Mouse (Mus musculus) frontal cortex, adult 2 months (tissue): ENCODE results near the gene Arid3c. TPM values are rescaled to one million over a fixed set of nuclear protein-coding genes. Genes with fewer than 3 reads are reported as not detected.

ENCODE experiments used
- DNase-seq, 2 experiments: peaks; one replicate each; pipeline ENCODE4 v3.0.0; 2022; ENCODE audit warnings: low spot score in 1 of 2; ENCODE audit errors: extremely low spot score in 1 of 2
- polyA plus RNA-seq: library from polyadenylated mRNA; depleted of rRNA; stranded (reverse); fragments of >200 nt; gene quantifications from 2 replicates; pipeline ENCODE4 v1.2.3, GENCODE M21; 2012

The Arid3c gene
- polyA plus RNA-seq, 1 experiment = 0.12 TPM

DNA sequence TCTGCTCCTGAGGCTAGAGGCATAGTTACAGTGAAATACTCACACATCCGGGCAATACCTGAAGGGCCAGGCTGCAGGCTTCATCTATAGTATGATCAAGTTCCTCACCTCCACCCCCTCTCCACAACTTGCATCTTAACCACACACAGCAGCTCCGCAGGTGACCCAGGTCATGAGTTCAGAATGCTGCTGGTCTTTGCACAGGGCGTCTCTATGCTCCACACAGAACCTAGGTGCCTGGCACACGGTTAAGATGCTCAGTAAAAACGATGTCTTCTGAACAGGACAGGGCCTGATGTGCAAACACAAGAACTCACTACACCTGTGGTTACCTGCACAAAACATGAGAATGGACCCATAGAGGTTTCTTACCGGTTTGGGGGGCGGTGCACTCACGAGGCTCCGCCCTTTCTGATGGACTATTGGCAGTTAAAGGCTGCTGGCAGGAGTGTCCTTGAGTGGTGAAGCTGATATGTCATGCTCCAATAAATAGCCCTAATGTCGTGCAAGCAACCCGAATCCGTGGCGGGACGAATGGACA is 23.9 kb upstream of the Arid3c start, which contains the start of gene Galt:
Gene Galt (plus strand): TSS at position 432 of the 541 bp plus-strand sequence.
- peak in 1 of 2 experiments; percentile 64 for DNase-seq

DNA sequence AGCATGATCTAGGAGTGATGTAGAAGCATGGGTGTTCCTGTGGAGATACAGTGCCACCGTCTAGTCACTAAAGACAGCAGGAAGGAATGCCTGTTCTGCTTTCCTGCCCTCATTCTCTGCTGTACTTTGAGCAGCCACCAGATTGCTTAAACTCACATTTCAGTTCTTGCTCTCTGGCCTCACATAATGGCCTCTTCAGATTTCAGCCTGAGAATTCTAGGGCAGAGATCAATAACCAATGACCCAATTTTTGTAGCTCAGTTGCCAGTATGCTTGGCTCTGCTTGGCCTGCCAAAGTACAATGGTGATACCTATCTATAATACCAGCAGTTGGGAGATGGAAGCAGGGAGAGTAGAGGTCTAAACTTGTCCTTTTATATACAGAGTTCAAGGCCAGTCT is 14.1 kb upstream of the Arid3c start:
- DNase-seq = no peak

DNA sequence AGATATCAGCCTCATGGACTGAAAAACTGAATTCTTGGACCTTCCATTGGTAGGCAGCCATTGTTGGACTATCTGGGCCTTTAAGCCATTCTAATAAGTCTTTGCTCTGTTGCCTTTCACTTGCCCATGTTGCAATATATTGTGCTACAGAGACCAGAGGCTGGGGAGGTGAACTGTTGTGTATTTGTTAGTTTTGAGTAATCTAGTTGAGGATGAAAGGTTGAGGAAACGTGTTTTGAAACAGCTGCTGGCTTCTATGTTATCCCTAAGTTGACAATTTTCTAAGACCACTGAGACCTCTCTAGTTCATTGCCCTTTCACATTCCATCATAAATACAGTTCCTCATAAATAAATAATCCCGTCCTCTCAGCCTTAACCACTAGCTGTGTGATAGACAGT is 13.2 kb upstream of the Arid3c start:
- no peak for DNase-seq

DNA sequence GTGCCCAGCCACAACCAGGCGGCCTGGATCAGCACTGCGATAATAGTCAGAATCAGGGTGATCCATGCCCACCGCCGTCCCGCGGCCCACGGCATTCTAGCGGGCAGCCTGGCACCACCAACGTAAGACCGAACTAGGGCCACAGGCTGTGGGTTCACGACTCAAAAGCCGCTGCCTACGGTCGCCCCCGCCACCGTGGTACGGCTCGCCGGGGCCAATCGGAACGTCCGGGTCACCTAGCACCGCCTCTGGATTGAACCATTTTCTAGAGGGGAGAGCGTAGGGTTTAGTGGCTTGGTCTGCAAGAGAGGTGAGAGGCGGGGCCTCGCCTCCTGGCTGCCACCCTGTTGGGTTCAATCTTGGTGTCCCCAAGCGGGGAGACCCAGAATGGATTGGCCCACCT is 10.2 kb upstream of the Arid3c start:
- DNase-seq = peak; percentile 94 to 97

DNA sequence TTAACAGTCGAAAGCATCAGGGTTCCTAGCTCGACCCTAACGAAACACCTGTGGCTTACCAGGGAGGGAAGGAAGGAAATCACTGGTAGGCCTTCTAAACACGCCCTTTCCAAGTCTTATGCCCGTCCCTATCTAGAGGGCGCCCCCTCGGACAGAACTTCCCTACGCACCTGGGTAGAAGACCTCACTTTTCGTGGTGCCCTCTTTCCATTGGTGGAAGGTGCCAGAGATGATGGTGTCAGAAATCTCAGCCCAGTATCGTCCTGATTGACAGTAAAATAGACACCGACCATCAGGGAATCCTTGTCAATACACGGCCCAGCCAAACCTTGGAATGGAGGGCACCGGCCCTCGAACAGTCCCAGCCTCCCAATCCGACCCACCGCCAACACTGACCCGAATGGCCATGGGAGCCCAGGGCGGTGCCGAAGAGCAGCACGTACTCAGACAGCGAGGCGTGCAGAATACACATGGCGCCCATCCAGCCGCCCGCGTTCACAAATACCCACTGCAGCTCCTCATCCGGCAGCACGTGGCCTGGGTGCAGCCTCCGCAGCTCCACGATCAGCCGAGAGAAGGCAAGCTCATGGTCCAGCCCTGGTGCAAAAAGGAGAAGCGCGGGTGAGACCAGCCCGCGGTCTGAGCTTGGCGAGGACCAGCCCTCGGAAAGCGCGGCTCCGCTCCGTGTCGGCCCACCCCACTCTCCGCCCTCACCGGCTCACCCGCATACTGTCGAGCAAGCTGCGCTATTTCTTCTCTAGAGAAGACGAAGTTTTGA is 9.6 kb upstream of the Arid3c start:
- peak; percentile 57 to 76 for DNase-seq

DNA sequence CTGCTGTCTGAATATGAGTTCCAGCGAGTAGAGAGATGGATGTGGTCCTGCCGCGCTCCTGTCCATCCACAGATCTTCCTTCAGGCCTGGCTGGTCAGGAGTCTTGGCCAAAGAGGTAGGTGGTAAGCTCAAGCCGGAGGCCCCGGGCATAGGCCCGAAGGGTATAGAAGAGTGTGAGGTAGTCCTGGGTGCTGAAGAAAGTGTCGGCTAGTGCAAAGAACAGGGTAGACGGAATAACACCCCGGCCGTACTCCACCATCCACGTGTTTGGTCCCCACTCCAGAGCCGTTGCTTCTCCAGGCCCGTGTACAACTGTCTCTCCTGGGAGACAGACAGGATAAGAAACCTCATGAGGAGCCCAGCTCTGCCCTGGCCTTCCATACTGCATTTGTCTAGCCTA is 8.3 kb upstream of the Arid3c start:
- no peak for DNase-seq

GRCm38 (mm10) chr4:41738256-41738603 is 7.3 kb upstream of the Arid3c start:
- DNase-seq = no peak

GRCm38 (mm10) chr4:41737602-41738255 is 6.8 kb upstream of the Arid3c start:
- peak; percentile 72 to 85 for DNase-seq

DNA sequence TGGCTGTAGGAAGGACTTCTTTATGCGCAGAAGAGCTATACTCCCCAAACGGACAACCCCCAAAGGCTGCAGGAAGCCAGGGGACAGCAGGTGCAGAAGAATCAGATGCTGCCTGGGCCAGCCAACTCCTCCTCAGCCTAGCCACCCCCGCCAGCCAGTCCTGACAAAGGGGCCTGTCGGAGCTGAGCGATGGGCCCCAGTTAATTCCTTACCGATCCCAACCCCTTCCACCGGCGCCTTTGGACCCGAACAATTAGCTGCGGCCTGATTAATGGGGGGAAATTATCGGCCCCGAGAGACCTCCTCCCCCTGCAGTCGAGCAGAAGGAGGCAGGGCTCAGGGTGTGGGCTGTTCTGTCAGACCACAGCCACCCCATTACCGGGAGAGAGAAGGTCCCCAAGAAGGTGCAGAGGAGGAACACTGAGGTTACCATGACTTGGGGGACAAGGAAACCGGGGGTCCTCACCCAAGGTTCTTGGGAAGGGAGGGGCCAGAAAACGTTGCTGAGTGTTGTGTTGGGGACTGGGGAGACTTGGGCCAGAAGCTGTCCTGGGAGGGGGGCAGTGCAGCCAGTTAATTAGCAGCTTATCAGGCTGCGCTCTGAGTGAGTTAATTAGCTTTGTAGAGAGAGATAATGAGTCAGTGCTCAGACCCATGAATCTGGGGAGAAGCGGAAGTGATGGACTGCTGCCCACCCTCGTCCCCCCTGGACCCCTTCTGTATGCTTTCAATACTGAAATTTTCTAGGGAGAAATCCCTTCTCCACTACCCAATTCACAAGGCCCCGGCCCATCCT is 3.9 kb downstream of the Arid3c start:
- no peak for DNase-seq

DNA sequence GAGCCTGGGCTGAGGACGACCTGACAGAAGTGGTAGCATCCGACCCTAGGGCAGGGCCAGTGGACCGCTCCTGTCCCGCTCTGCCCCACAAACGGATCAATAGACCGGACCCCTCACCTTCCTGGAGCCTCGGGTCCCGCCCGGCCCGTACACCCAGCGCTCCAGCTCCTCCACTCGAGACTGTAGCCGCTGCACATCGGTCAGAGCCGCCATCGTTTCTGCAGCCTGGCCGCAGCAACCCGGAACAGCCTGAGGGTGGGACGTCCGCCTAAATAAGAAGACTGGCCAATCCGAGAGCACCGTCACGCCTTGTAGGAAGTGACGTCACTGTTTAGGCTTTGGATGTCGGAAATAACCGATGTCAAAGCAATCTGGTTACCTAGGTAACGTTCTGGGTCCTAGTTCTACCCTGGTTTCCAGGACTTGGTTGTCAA is 8.0 kb downstream of the Arid3c start, which contains the start of gene Dctn3:
Gene Dctn3 (minus strand): TSS at position 253 of the 434 bp plus-strand sequence.
- DNase-seq = peak; percentile 96 to 97

DNA sequence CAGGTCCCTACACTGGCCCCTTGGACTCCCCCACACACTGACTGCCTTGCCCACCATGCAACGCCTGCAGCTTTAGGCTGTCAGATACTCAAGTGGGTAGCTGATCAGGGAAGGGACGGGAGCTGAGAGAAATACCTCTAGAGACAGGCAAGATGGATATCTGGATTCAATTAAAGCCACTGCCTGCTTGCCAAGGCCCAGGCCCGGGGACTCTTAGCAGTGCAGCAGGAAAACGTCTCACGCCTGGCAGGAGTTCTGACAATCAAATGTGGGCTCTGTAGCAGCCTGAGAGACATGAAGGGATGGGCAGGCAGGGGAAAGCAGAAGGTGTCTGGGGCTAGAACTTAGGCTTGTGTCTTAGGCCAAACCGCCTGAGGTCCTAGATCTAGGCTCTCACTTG is 14.1 kb downstream of the Arid3c start:
- no peak for DNase-seq

DNA sequence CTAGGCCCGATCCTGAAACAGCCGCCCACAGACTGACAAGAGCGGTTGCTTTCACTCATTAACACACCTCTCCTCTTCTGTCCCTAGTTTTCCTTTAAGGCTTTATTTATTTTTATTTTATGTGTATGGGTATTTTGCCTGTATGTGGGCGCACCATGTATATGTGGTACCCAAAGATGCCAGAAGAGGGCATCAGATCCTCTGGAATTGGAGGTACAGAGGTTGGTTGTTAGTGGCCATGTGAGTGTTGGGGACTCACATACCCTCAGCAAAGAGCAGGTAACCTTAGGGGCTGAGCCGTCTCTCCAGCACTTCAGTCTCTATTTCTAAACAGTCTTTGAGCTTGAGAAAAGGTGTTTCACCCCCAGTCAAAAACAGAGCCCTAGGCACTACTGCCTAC is 15.3 kb downstream of the Arid3c start:
- peak in 1 of 2 experiments; percentile 83 for DNase-seq

GRCm38 (mm10) chr4:41715082-41715481 is 15.9 kb downstream of the Arid3c start:
- no peak for DNase-seq

- peak in 1 of 2 experiments; percentile 91 for DNase-seq
Measured at GRCm38 (mm10) chr4:41714276-41714675, 16.7 kb downstream of the Arid3c start.

DNA sequence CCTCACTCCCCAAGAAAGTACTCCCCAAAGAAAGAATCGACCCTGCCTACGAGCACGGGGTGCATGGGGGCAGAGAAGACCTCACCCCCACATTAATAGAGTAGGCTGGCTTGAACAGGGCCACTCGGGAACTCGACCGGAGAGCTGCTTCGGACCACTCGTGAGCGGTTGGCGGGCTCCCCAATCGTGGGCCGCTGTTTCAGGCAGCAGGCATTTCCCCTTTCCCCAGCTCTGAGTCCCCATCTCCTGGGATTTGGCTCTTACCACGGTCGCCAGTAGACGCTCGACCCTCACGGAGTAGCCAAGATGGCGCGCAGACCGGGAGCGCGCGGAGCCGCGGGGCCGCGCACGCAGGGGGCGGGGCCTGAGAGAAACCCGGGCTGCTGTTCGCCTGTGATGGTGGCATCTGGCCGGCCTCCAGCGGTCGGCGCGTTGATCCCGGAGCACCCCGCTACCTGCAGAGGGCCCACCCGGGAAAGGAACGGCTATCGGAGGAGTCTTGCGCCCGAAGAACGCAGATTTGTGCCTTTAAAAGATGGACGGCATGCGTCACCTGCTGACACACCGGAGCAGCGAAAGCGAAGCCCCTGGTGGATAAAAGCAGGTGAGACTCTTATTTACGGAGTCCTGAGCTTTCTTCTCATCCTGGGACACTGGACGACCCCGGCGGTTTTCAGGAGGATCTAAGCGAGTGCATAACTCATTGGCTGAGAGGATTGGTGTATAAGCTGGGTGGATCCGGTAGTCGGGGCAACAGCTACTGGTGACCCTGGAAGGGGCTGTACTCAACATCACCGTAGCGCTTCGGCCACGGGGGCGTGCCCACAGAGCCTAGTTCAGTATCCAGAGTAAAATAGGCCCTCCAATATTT is 17.5 kb downstream of the Arid3c start, which contains the start of gene Rpp25l:
Gene Rpp25l (minus strand): TSS at position 338 of the 871 bp plus-strand sequence.
- DNase-seq = peak in 1 of 2 experiments; percentile 81

- DNase-seq = no peak
Measured at GRCm38 (mm10) chr4:41712421-41713196, 18.3 kb downstream of the Arid3c start.

DNA sequence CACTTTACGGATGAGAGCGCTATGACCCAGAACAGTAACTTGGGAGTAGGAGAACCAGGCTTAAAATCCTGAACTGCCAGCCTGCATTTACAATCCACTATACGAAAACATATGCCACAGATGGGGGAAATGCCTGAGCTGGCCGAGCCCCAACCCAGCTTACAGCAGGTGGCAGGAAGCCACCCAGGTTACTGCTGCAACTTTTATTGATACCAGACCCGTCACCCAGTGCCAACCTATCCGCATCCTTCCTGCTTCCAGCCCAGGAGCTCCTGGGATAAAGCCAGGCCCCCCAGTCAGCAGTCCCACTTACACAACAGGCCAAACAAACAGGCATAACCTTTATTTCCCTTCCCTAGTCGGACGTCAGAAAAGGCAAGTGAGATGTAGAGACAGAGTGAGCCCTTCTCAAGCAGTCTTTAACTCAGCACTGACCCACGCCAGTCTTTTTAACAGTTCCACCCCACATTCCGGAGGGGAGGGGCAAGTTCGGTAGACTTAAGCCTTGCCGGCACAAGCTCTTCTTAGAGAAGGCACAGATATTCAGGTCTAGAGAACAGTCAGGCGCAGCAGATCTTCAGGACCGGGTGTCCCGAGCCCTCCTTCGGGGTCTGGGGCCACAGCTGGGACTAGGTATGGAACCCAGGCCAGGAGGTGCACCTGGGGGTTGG is 19.1 kb downstream of the Arid3c start:
- no peak for DNase-seq

GRCm38 (mm10) chr4:41710229-41710628 is 20.7 kb downstream of the Arid3c start:
- DNase-seq = no peak
